Mouse (Mus musculus): ENCODE measurements around the gene Nav1. TPM values are rescaled to one million over a fixed set of nuclear protein-coding genes. Genes with fewer than 3 reads are reported as not detected.

Gene Nav1
- polyA plus RNA-seq, 1 experiment, result 33.7 TPM

- no peaks in the 10 kb centered on the region for H3K27me3 ChIP-seq (ENCODE audit: control insufficient read depth, insufficient read depth, insufficient read length)
These were observed 201.7 kb downstream of the Nav1 start for GRCm38 (mm10) chr1:135405356-135405755.

GRCm38 (mm10) chr1:135401452-135402110, 205.5 kb downstream of the Nav1 start:
- no peaks in the 10 kb centered on the region for H3K79me2 ChIP-seq (ENCODE audit: control insufficient read depth, insufficient read depth)
- H3ac ChIP-seq (ENCODE audit: control insufficient read depth, insufficient read length), result no peak overlapping the region
- no peak for TF ChIP-seq SRF (IDR thresholded peaks at IDR 0.05; ENCODE audit: control insufficient read depth, insufficient read length, low read depth)
- no peak for TF ChIP-seq MYOG (IDR thresholded peaks at IDR 0.05; ENCODE audit: control insufficient read depth in 1 of 3, insufficient read depth in 1 of 3, insufficient read length in 2 of 3, low read depth in 2 of 3)
- TF ChIP-seq TCF12 (IDR thresholded peaks at IDR 0.05; ENCODE audit: insufficient read depth, poor library complexity, severe bottlenecking), result no peak
- no peak for TF ChIP-seq REST (IDR thresholded peaks at IDR 0.05; ENCODE audit: insufficient read depth, insufficient read length)
- no peak for TF ChIP-seq CEBPB (IDR thresholded peaks at IDR 0.05; ENCODE audit: insufficient read depth, poor library complexity, severe bottlenecking)
- no peak for TF ChIP-seq POLR2A (IDR thresholded peaks at IDR 0.05; ENCODE audit: insufficient read length, low read depth)
- TF ChIP-seq MYOD1 (IDR thresholded peaks at IDR 0.05; ENCODE audit: control insufficient read depth in 1 of 3, insufficient read length in 2 of 3, low read depth in 2 of 3), result no peak
- TF ChIP-seq USF1 (IDR thresholded peaks at IDR 0.05; ENCODE audit: low read depth), result no peak
- no peak for TF ChIP-seq POLR2AphosphoS2 (IDR thresholded peaks at IDR 0.05; ENCODE audit: insufficient read length, low read depth)
- TF ChIP-seq TCF3 (IDR thresholded peaks at IDR 0.05; ENCODE audit: insufficient read length, low read depth), result no peak
- no peak for TF ChIP-seq MAX (IDR thresholded peaks at IDR 0.05; ENCODE audit: low read depth)
- TF ChIP-seq E2F4 (IDR thresholded peaks at IDR 0.05; ENCODE audit: insufficient read depth), result no peak
- H3K4me2 ChIP-seq (ENCODE audit: low read depth), result no peak overlapping the region
- H3K4me3 ChIP-seq, result no peak overlapping the region
- H3K36me3 ChIP-seq (ENCODE audit: control insufficient read depth, insufficient read depth), result peaks cover 66% of the 10 kb centered on the region
- no peaks in the 10 kb centered on the region for H3K27me3 ChIP-seq (ENCODE audit: control insufficient read depth, insufficient read depth, insufficient read length)

More at GRCm38 (mm10) chr1:135405356-135405755, 201.7 kb downstream of the Nav1 start:
- Histone ChIP-seq H3K4me2 (ENCODE audit: low read depth) (no peak overlapping the region), H3K79me2 (ENCODE audit: control insufficient read depth, insufficient read depth) (peaks cover 2% of the 10 kb centered on the region), H3ac (ENCODE audit: control insufficient read depth, insufficient read length) (no peak overlapping the region), H3K4me3 (no peak overlapping the region), H3K36me3 (ENCODE audit: control insufficient read depth, insufficient read depth) (peaks cover 77% of the 10 kb centered on the region)
- TF ChIP-seq E2F4 (IDR thresholded peaks at IDR 0.05; ENCODE audit: insufficient read depth) (no peak), MAX (IDR thresholded peaks at IDR 0.05; ENCODE audit: low read depth) (no peak), CEBPB (IDR thresholded peaks at IDR 0.05; ENCODE audit: insufficient read depth, poor library complexity, severe bottlenecking) (no peak), POLR2AphosphoS2 (IDR thresholded peaks at IDR 0.05; ENCODE audit: insufficient read length, low read depth) (no peak), TCF3 (IDR thresholded peaks at IDR 0.05; ENCODE audit: insufficient read length, low read depth) (no peak), MYOD1 (IDR thresholded peaks at IDR 0.05; ENCODE audit: control insufficient read depth in 1 of 3, insufficient read length in 2 of 3, low read depth in 2 of 3) (no peak), USF1 (IDR thresholded peaks at IDR 0.05; ENCODE audit: low read depth) (no peak), POLR2A (IDR thresholded peaks at IDR 0.05; ENCODE audit: insufficient read length, low read depth) (no peak), MYOG (IDR thresholded peaks at IDR 0.05; ENCODE audit: control insufficient read depth in 1 of 3, insufficient read depth in 1 of 3, insufficient read length in 2 of 3, low read depth in 2 of 3) (no peak), REST (IDR thresholded peaks at IDR 0.05; ENCODE audit: insufficient read depth, insufficient read length) (no peak)

GRCm38 (mm10) chr1:135399466-135399865, 207.6 kb downstream of the Nav1 start:
- Histone ChIP-seq H3K27me3 (ENCODE audit: control insufficient read depth, insufficient read depth, insufficient read length) (no peaks in the 10 kb centered on the region), H3K36me3 (ENCODE audit: control insufficient read depth, insufficient read depth) (peaks cover 65% of the 10 kb centered on the region), H3K4me2 (ENCODE audit: low read depth) (no peak overlapping the region), H3ac (ENCODE audit: control insufficient read depth, insufficient read length) (no peak overlapping the region), H3K79me2 (ENCODE audit: control insufficient read depth, insufficient read depth) (no peaks in the 10 kb centered on the region), H3K4me3 (no peak overlapping the region)
- TF ChIP-seq E2F4 (IDR thresholded peaks at IDR 0.05; ENCODE audit: insufficient read depth) (no peak), TCF12 (IDR thresholded peaks at IDR 0.05; ENCODE audit: insufficient read depth, poor library complexity, severe bottlenecking) (no peak), POLR2A (IDR thresholded peaks at IDR 0.05; ENCODE audit: insufficient read length, low read depth) (no peak), MYOD1 (IDR thresholded peaks at IDR 0.05; ENCODE audit: control insufficient read depth in 1 of 3, insufficient read length in 2 of 3, low read depth in 2 of 3) (no peak), TCF3 (IDR thresholded peaks at IDR 0.05; ENCODE audit: insufficient read length, low read depth) (no peak), MYOG (IDR thresholded peaks at IDR 0.05; ENCODE audit: control insufficient read depth in 1 of 3, insufficient read depth in 1 of 3, insufficient read length in 2 of 3, low read depth in 2 of 3) (no peak), CEBPB (IDR thresholded peaks at IDR 0.05; ENCODE audit: insufficient read depth, poor library complexity, severe bottlenecking) (no peak), POLR2AphosphoS2 (IDR thresholded peaks at IDR 0.05; ENCODE audit: insufficient read length, low read depth) (no peak), MAX (IDR thresholded peaks at IDR 0.05; ENCODE audit: low read depth) (no peak), USF1 (IDR thresholded peaks at IDR 0.05; ENCODE audit: low read depth) (no peak)

- Histone ChIP-seq H3K36me3 (ENCODE audit: control insufficient read depth, insufficient read depth) (peaks cover 56% of the 10 kb centered on the region), H3K79me2 (ENCODE audit: control insufficient read depth, insufficient read depth) (no peaks in the 10 kb centered on the region), H3K27me3 (ENCODE audit: control insufficient read depth, insufficient read depth, insufficient read length) (no peaks in the 10 kb centered on the region), H3K4me2 (ENCODE audit: low read depth) (no peak overlapping the region), H3K4me3 (no peak overlapping the region), H3ac (ENCODE audit: control insufficient read depth, insufficient read length) (no peak overlapping the region)
- TF ChIP-seq MYOG (IDR thresholded peaks at IDR 0.05; ENCODE audit: control insufficient read depth in 1 of 3, insufficient read depth in 1 of 3, insufficient read length in 2 of 3, low read depth in 2 of 3) (no peak), POLR2A (IDR thresholded peaks at IDR 0.05; ENCODE audit: insufficient read length, low read depth) (no peak), CEBPB (IDR thresholded peaks at IDR 0.05; ENCODE audit: insufficient read depth, poor library complexity, severe bottlenecking) (no peak), TCF12 (IDR thresholded peaks at IDR 0.05; ENCODE audit: insufficient read depth, poor library complexity, severe bottlenecking) (no peak), REST (IDR thresholded peaks at IDR 0.05; ENCODE audit: insufficient read depth, insufficient read length) (no peak), USF1 (IDR thresholded peaks at IDR 0.05; ENCODE audit: low read depth) (no peak), MAX (IDR thresholded peaks at IDR 0.05; ENCODE audit: low read depth) (no peak), POLR2AphosphoS2 (IDR thresholded peaks at IDR 0.05; ENCODE audit: insufficient read length, low read depth) (no peak), MYOD1 (IDR thresholded peaks at IDR 0.05; ENCODE audit: control insufficient read depth in 1 of 3, insufficient read length in 2 of 3, low read depth in 2 of 3) (no peak), E2F4 (IDR thresholded peaks at IDR 0.05; ENCODE audit: insufficient read depth) (no peak), SRF (IDR thresholded peaks at IDR 0.05; ENCODE audit: control insufficient read depth, insufficient read length, low read depth) (no peak), TCF3 (IDR thresholded peaks at IDR 0.05; ENCODE audit: insufficient read length, low read depth) (no peak)
These were observed 221.9 kb downstream of the Nav1 start for GRCm38 (mm10) chr1:135385161-135385560.

Other genes with a start within 250 kb of the Nav1 start
- gene Shisa4, start 232.1 kb downstream of the Nav1 start, polyA plus RNA-seq (2012; fragmentation: generic; extraction: Trizol), result 92.0 TPM
- gene Ipo9, start 176.8 kb downstream of the Nav1 start, polyA plus RNA-seq (2012; fragmentation: generic; extraction: Trizol), result 55.5 TPM
- 219 TPM for gene Csrp1, start 112.8 kb upstream of the Nav1 start, polyA plus RNA-seq (2012; fragmentation: generic; extraction: Trizol)
- gene Phlda3, start 158.8 kb upstream of the Nav1 start, polyA plus RNA-seq (2012; fragmentation: generic; extraction: Trizol), result 317 TPM
- gene Tnni1, start 172.1 kb upstream of the Nav1 start, polyA plus RNA-seq (2012; fragmentation: generic; extraction: Trizol), result 3,569 TPM
- gene Lad1, start 211.3 kb upstream of the Nav1 start, polyA plus RNA-seq (2012; fragmentation: generic; extraction: Trizol), result 0.46 TPM
- 2,000 TPM for gene Tnnt2, start 229.1 kb upstream of the Nav1 start, polyA plus RNA-seq (2012; fragmentation: generic; extraction: Trizol)